Mouse (Mus musculus) embryonic fibroblast, embryonic 13.5 days (primary cell): ENCODE measurements around the gene Olfr805.

Experiments
- CTCF ChIP-seq: IDR thresholded peaks from 2 replicates; pipeline ENCODE4 v1.5.1; 2011; ENCODE audit warnings: mild to moderate bottlenecking, control low read depth, low read length, moderate library complexity, borderline replicate concordance; ENCODE audit not compliant: insufficient read depth
- POLR2A ChIP-seq: IDR thresholded peaks from 2 replicates; pipeline ENCODE4 v1.6.1; 2011; ENCODE audit warnings: low read depth, mild to moderate bottlenecking, control low read depth, low read length, moderate library complexity

- TF ChIP-seq POLR2A (no peak), CTCF (no peak)
Measured at GRCm38 (mm10) chr10:129688069-129688468, 41.1 kb downstream of the Olfr805 start, which contains the start of gene Olfr802.
